Mouse (Mus musculus): ENCODE results near the gene Vamp5.

Gene Vamp5

GRCm38 (mm10) chr6:72405356-72405755 lies 25.1 kb upstream of the Vamp5 start:
- H3K36me3 ChIP-seq (ENCODE audit: control insufficient read depth, insufficient read depth, low read length, poor library complexity, severe bottlenecking): no peaks in the 10 kb centered on the region
- DNase-seq (ENCODE audit: low read depth, low spot score): no peak
- H3K27me3 ChIP-seq (ENCODE audit: control insufficient read depth, insufficient read depth, low read length, poor library complexity, severe bottlenecking): no peaks in the 10 kb centered on the region

GRCm38 (mm10) chr6:72401875-72402274 lies 21.6 kb upstream of the Vamp5 start:
- Histone ChIP-seq H3K27me3 (ENCODE audit: control insufficient read depth, insufficient read depth, low read length, poor library complexity, severe bottlenecking) (no peaks in the 10 kb centered on the region), H3K36me3 (ENCODE audit: control insufficient read depth, insufficient read depth, low read length, poor library complexity, severe bottlenecking) (no peaks in the 10 kb centered on the region)
- DNase-seq (ENCODE audit: low read depth, low spot score): peak; percentile 86

GRCm38 (mm10) chr6:72399967-72400366 lies 19.7 kb upstream of the Vamp5 start:
- no peak for DNase-seq (ENCODE audit: low read depth, low spot score)
- H3K27me3 ChIP-seq (ENCODE audit: control insufficient read depth, insufficient read depth, low read length, poor library complexity, severe bottlenecking): no peaks in the 10 kb centered on the region

GRCm38 (mm10) chr6:72396837-72397251 lies 16.6 kb upstream of the Vamp5 start:
- Histone ChIP-seq H3K36me3 (ENCODE audit: control insufficient read depth, insufficient read depth, low read length, poor library complexity, severe bottlenecking) (no peaks in the 10 kb centered on the region), H3K27me3 (ENCODE audit: control insufficient read depth, insufficient read depth, low read length, poor library complexity, severe bottlenecking) (no peaks in the 10 kb centered on the region)
- DNase-seq (ENCODE audit: low read depth, low spot score): no peak

More at GRCm38 (mm10) chr6:72399967-72400366, 19.7 kb upstream of the Vamp5 start:
- H3K36me3 ChIP-seq (ENCODE audit: control insufficient read depth, insufficient read depth, low read length, poor library complexity, severe bottlenecking): no peaks in the 10 kb centered on the region

GRCm38 (mm10) chr6:72392341-72392740 lies 12.1 kb upstream of the Vamp5 start:
- H3K36me3 ChIP-seq (ENCODE audit: control insufficient read depth, insufficient read depth, low read length, poor library complexity, severe bottlenecking): no peaks in the 10 kb centered on the region; the same call in 1 of the 2 replicates
- no peaks in the 10 kb centered on the region for H3K27me3 ChIP-seq (ENCODE audit: control insufficient read depth, insufficient read depth, low read length, poor library complexity, severe bottlenecking)
- no peak for DNase-seq (ENCODE audit: low read depth, low spot score)

GRCm38 (mm10) chr6:72390795-72391521 lies 10.7 kb upstream of the Vamp5 start:
- DNase-seq (ENCODE audit: low read depth, low spot score): peak; percentile 50
- Histone ChIP-seq H3K27me3 (ENCODE audit: control insufficient read depth, insufficient read depth, low read length, poor library complexity, severe bottlenecking) (no peaks in the 10 kb centered on the region), H3K36me3 (ENCODE audit: control insufficient read depth, insufficient read depth, low read length, poor library complexity, severe bottlenecking) (no peaks in the 10 kb centered on the region; the same call in 1 of the 2 replicates)

GRCm38 (mm10) chr6:72389941-72390771 lies 9.9 kb upstream of the Vamp5 start, which contains the start of gene Vamp8:
Gene Vamp8, minus strand, starts transcription at chr6:72390703.
- peak; percentile 73 for DNase-seq (ENCODE audit: low read depth, low spot score)
- H3K36me3 ChIP-seq (ENCODE audit: control insufficient read depth, insufficient read depth, low read length, poor library complexity, severe bottlenecking): peaks cover 7% of the 10 kb centered on the region
- H3K27me3 ChIP-seq (ENCODE audit: control insufficient read depth, insufficient read depth, low read length, poor library complexity, severe bottlenecking): no peaks in the 10 kb centered on the region

GRCm38 (mm10) chr6:72389471-72389940 lies 9.2 kb upstream of the Vamp5 start:
- DNase-seq (ENCODE audit: low read depth, low spot score): peak; percentile 81

GRCm38 (mm10) chr6:72388791-72389329 lies 8.6 kb upstream of the Vamp5 start:
- H3K27me3 ChIP-seq (ENCODE audit: control insufficient read depth, insufficient read depth, low read length, poor library complexity, severe bottlenecking): no peaks in the 10 kb centered on the region
- H3K36me3 ChIP-seq (ENCODE audit: control insufficient read depth, insufficient read depth, low read length, poor library complexity, severe bottlenecking): peaks cover 9% of the 10 kb centered on the region
- no peak for DNase-seq (ENCODE audit: low read depth, low spot score)

More at GRCm38 (mm10) chr6:72389471-72389940, 9.2 kb upstream of the Vamp5 start:
- Histone ChIP-seq H3K27me3 (ENCODE audit: control insufficient read depth, insufficient read depth, low read length, poor library complexity, severe bottlenecking) (no peaks in the 10 kb centered on the region), H3K36me3 (ENCODE audit: control insufficient read depth, insufficient read depth, low read length, poor library complexity, severe bottlenecking) (peaks cover 9% of the 10 kb centered on the region)

GRCm38 (mm10) chr6:72388266-72388665 lies 8.0 kb upstream of the Vamp5 start:
- Histone ChIP-seq H3K36me3 (ENCODE audit: control insufficient read depth, insufficient read depth, low read length, poor library complexity, severe bottlenecking) (peaks cover 9% of the 10 kb centered on the region), H3K27me3 (ENCODE audit: control insufficient read depth, insufficient read depth, low read length, poor library complexity, severe bottlenecking) (no peaks in the 10 kb centered on the region)
- no peak for DNase-seq (ENCODE audit: low read depth, low spot score)

GRCm38 (mm10) chr6:72387816-72388215 lies 7.5 kb upstream of the Vamp5 start:
- Histone ChIP-seq H3K27me3 (ENCODE audit: control insufficient read depth, insufficient read depth, low read length, poor library complexity, severe bottlenecking) (no peaks in the 10 kb centered on the region), H3K36me3 (ENCODE audit: control insufficient read depth, insufficient read depth, low read length, poor library complexity, severe bottlenecking) (peaks cover 9% of the 10 kb centered on the region)
- no peak for DNase-seq (ENCODE audit: low read depth, low spot score)

GRCm38 (mm10) chr6:72386561-72386960 lies 6.3 kb upstream of the Vamp5 start:
- H3K36me3 ChIP-seq (ENCODE audit: control insufficient read depth, insufficient read depth, low read length, poor library complexity, severe bottlenecking): peaks cover 9% of the 10 kb centered on the region
- no peak for DNase-seq (ENCODE audit: low read depth, low spot score)
- no peaks in the 10 kb centered on the region for H3K27me3 ChIP-seq (ENCODE audit: control insufficient read depth, insufficient read depth, low read length, poor library complexity, severe bottlenecking)

- Histone ChIP-seq H3K27me3 (ENCODE audit: control insufficient read depth, insufficient read depth, low read length, poor library complexity, severe bottlenecking) (no peaks in the 10 kb centered on the region), H3K36me3 (ENCODE audit: control insufficient read depth, insufficient read depth, low read length, poor library complexity, severe bottlenecking) (peaks cover 9% of the 10 kb centered on the region)
- no peak for DNase-seq (ENCODE audit: low read depth, low spot score)
Measured at GRCm38 (mm10) chr6:72385258-72385657, 5.0 kb upstream of the Vamp5 start.

- peaks cover 9% of the 10 kb centered on the region for H3K36me3 ChIP-seq (ENCODE audit: control insufficient read depth, insufficient read depth, low read length, poor library complexity, severe bottlenecking)
- DNase-seq (ENCODE audit: low read depth, low spot score): no peak
- H3K27me3 ChIP-seq (ENCODE audit: control insufficient read depth, insufficient read depth, low read length, poor library complexity, severe bottlenecking): no peaks in the 10 kb centered on the region
Measured at GRCm38 (mm10) chr6:72383952-72384351, 3.7 kb upstream of the Vamp5 start.

Measured in splenic B cell, adult 2 months (primary cell).